Mouse (Mus musculus) MEL (cell line): ENCODE results near the gene Zfp1. TPM values are rescaled to one million over a fixed set of nuclear protein-coding genes. Genes with fewer than 3 reads are reported as not detected.

Experiments used
- DNase-seq: peaks from one replicate; pipeline ENCODE4 v3.0.0; 2011; ENCODE audit warnings: low read depth, low spot score
- H3K27ac ChIP-seq: 2 replicates; pipeline ENCODE4 v1.5.1; 2012; ENCODE audit warnings: low read depth, mild to moderate bottlenecking, control low read depth, low read length, moderate library complexity; ENCODE audit not compliant: control insufficient read depth
- H3K27me3 ChIP-seq, 2 experiments: fragments of 150-350 bp in 1 of 2; sonication (generic) in 1 of 2; 2 replicates each; pipeline ENCODE4 v1.6.1; 2012; ENCODE audit warnings: low read length in 2 of 2, mild to moderate bottlenecking in 2 of 2, improper control_type of control experiment in 1 of 2, moderate library complexity in 1 of 2; ENCODE audit not compliant: insufficient read depth in 2 of 2, control insufficient read depth in 1 of 2
- H3K36me3 ChIP-seq, 2 experiments: 2 replicates each; pipeline ENCODE4 v1.6.1; 2012 to 2014; ENCODE audit warnings: low read length in 2 of 2, improper control_type of control experiment in 1 of 2, inconsistent platforms in 1 of 2, mild to moderate bottlenecking in 1 of 2; ENCODE audit not compliant: insufficient read depth in 2 of 2, control insufficient read depth in 1 of 2
- H3K4me1 ChIP-seq, 2 experiments: fragments of 150-350 bp in 1 of 2; sonication (generic) in 1 of 2; 2 replicates each; pipeline ENCODE4 v1.6.1; 2012; ENCODE audit warnings: low read length in 2 of 2, improper control_type of control experiment in 1 of 2, mild to moderate bottlenecking in 1 of 2; ENCODE audit not compliant: insufficient read depth in 2 of 2, control insufficient read depth in 1 of 2
- H3K4me3 ChIP-seq, 2 experiments: fragments of 150-350 bp in 1 of 2; sonication (generic) in 1 of 2; 2 replicates each; pipeline ENCODE4 v1.5.1; 2012; ENCODE audit warnings: low read depth in 2 of 2, low read length in 2 of 2, mild to moderate bottlenecking in 2 of 2, moderate library complexity in 2 of 2, control low read depth in 1 of 2, improper control_type of control experiment in 1 of 2; ENCODE audit not compliant: control insufficient read depth in 1 of 2, insufficient read depth in 1 of 2
- H3K79me2 ChIP-seq: 2 replicates; pipeline ENCODE4 v1.6.1; 2012; ENCODE audit warnings: mild to moderate bottlenecking, low read length, moderate library complexity; ENCODE audit not compliant: control insufficient read depth, poor library complexity, insufficient read depth
- H3K9ac ChIP-seq: 2 replicates; pipeline ENCODE4 v1.6.1; 2012; ENCODE audit warnings: low read depth, mild to moderate bottlenecking, control low read depth, low read length, moderate library complexity; ENCODE audit not compliant: control insufficient read depth, poor library complexity, severe bottlenecking
- H3K9me3 ChIP-seq: fragments of 150-350 bp; sonication (generic); replicated peaks from 2 replicates; pipeline ENCODE4 v1.6.1; 2012; ENCODE audit warnings: mild to moderate bottlenecking, low read length, improper control_type of control experiment, moderate library complexity; ENCODE audit not compliant: insufficient read depth
- BHLHE40 ChIP-seq: IDR thresholded peaks from 2 replicates; pipeline ENCODE4 v1.6.1; 2012; ENCODE audit warnings: low read depth, mild to moderate bottlenecking, inconsistent platforms, low read length, improper control_type of control experiment, borderline replicate concordance
- CHD1 ChIP-seq: IDR thresholded peaks from 2 replicates; pipeline ENCODE4 v1.6.1; 2012; ENCODE audit warnings: low read depth, mild to moderate bottlenecking, inconsistent platforms, low read length, improper control_type of control experiment
- CTCF ChIP-seq, 3 experiments: IDR thresholded peaks in 2 of 3; conservative IDR thresholded peaks in 1 of 3; 2 replicates each; pipeline ENCODE4 v1.5.1; 2011 to 2012; ENCODE audit warnings: low read length in 3 of 3, low read depth in 2 of 3, mild to moderate bottlenecking in 2 of 3, improper control_type of control experiment in 1 of 3, inconsistent platforms in 1 of 3, mixed read lengths in 1 of 3, moderate library complexity in 1 of 3; ENCODE audit not compliant: control insufficient read depth in 1 of 3, insufficient read depth in 1 of 3, poor library complexity in 1 of 3, severe bottlenecking in 1 of 3
- EP300 ChIP-seq, 2 experiments: IDR thresholded peaks; 2 replicates each; pipeline ENCODE4 v1.6.1; 2011; ENCODE audit warnings: improper control_type of control experiment in 2 of 2, low read length in 2 of 2, low read depth in 1 of 2, mild to moderate bottlenecking in 1 of 2
- HCFC1 ChIP-seq: IDR thresholded peaks from 2 replicates; pipeline ENCODE4 v1.6.1; 2012; ENCODE audit warnings: low read depth, mild to moderate bottlenecking, inconsistent platforms, low read length, improper control_type of control experiment, moderate library complexity
- KAT2A ChIP-seq: conservative IDR thresholded peaks from 2 replicates; pipeline ENCODE4 v1.6.1; 2012; ENCODE audit warnings: low read depth, low read length, improper control_type of control experiment, inconsistent platforms
- MAFK ChIP-seq: IDR thresholded peaks from 2 replicates; pipeline ENCODE4 v1.6.1; 2011; ENCODE audit warnings: low read depth, mild to moderate bottlenecking, low read length, improper control_type of control experiment, borderline replicate concordance
- MAX ChIP-seq: IDR thresholded peaks from 2 replicates; pipeline ENCODE4 v1.6.1; 2011; ENCODE audit warnings: low read length, improper control_type of control experiment
- MEF2A ChIP-seq: IDR thresholded peaks from 2 replicates; pipeline ENCODE4 v1.6.1; 2014; ENCODE audit warnings: low read depth, mild to moderate bottlenecking, inconsistent platforms, low read length, improper control_type of control experiment; ENCODE audit not compliant: poor library complexity, insufficient replicate concordance, severe bottlenecking; ENCODE audit errors: extremely low read depth
- MXI1 ChIP-seq: IDR thresholded peaks from 2 replicates; pipeline ENCODE4 v1.6.1; 2011; ENCODE audit warnings: mild to moderate bottlenecking, low read depth, low read length, improper control_type of control experiment
- MYB ChIP-seq: IDR thresholded peaks from 2 replicates; pipeline ENCODE4 v1.6.1; 2011; ENCODE audit warnings: mild to moderate bottlenecking, low read depth, low read length, improper control_type of control experiment
- POLR2A ChIP-seq, 2 experiments: IDR thresholded peaks; 2 replicates each; pipeline ENCODE4 v1.6.1; 2011 to 2012; ENCODE audit warnings: low read length in 2 of 2, mild to moderate bottlenecking in 2 of 2, control low read depth in 1 of 2, improper control_type of control experiment in 1 of 2, low read depth in 1 of 2, moderate library complexity in 1 of 2; ENCODE audit not compliant: control insufficient read depth in 1 of 2, insufficient read depth in 1 of 2, poor library complexity in 1 of 2
- POLR2AphosphoS2 ChIP-seq: IDR thresholded peaks from 2 replicates; pipeline ENCODE4 v1.6.1; 2011; ENCODE audit warnings: low read length, improper control_type of control experiment
- POLR2AphosphoS5 ChIP-seq: IDR thresholded peaks from 2 replicates; pipeline ENCODE4 v1.6.1; 2012; ENCODE audit warnings: low read depth, borderline replicate concordance, mild to moderate bottlenecking, inconsistent platforms, low read length, moderate library complexity, mixed read lengths
- RAD21 ChIP-seq: IDR thresholded peaks from 2 replicates; pipeline ENCODE4 v1.6.1; 2011; ENCODE audit warnings: mild to moderate bottlenecking, low read depth, low read length, improper control_type of control experiment
- RCOR1 ChIP-seq: IDR thresholded peaks from 2 replicates; pipeline ENCODE4 v1.6.1; 2012; ENCODE audit warnings: low read depth, mild to moderate bottlenecking, inconsistent platforms, low read length, improper control_type of control experiment
- SIN3A ChIP-seq: IDR thresholded peaks from 2 replicates; pipeline ENCODE4 v1.6.1; 2012; ENCODE audit warnings: low read length, improper control_type of control experiment, inconsistent platforms
- SMC3 ChIP-seq: IDR thresholded peaks from 2 replicates; pipeline ENCODE4 v1.6.1; 2011; ENCODE audit warnings: low read depth, low read length, improper control_type of control experiment
- UBTF ChIP-seq: IDR thresholded peaks from 2 replicates; pipeline ENCODE4 v1.6.1; 2012; ENCODE audit warnings: low read depth, mild to moderate bottlenecking, inconsistent platforms, low read length, improper control_type of control experiment, moderate library complexity, borderline replicate concordance; ENCODE audit not compliant: insufficient read depth
- ZC3H11A ChIP-seq: IDR thresholded peaks from 2 replicates; pipeline ENCODE4 v1.6.1; 2012; ENCODE audit warnings: low read depth, mild to moderate bottlenecking, inconsistent platforms, low read length, improper control_type of control experiment
- ZMIZ1 ChIP-seq: IDR thresholded peaks from 2 replicates; pipeline ENCODE4 v1.6.1; 2012; ENCODE audit warnings: low read depth, mild to moderate bottlenecking, inconsistent platforms, low read length, improper control_type of control experiment, moderate library complexity
- ZNF384 ChIP-seq: IDR thresholded peaks from 2 replicates; pipeline ENCODE4 v1.6.1; 2012; ENCODE audit warnings: low read depth, mild to moderate bottlenecking, inconsistent platforms, low read length, improper control_type of control experiment
- polyA plus RNA-seq, 2 experiments: library from polyadenylated mRNA; stranded (reverse) in 1 of 2; unstranded in 1 of 2; fragments of >175 nt in 1 of 2; fragments of >200 nt in 1 of 2; gene quantifications; 2 replicates each; pipeline versions ENCODE4 v1.2.1 to v1.2.4; 2012; ENCODE audit warnings: low replicate concordance in 2 of 2, low read depth in 1 of 2; ENCODE audit not compliant: insufficient read length in 2 of 2, insufficient read depth in 1 of 2, missing spikeins in 1 of 2
- total RNA-seq: library from RNA; depleted of rRNA; stranded (reverse); fragments of 300-350 nt; gene quantifications from 2 replicates; pipeline ENCODE4 v1.2.3, GENCODE M21; 2012

Gene Zfp1
- total and polyA plus RNA-seq, 3 experiments, result 12.2 to 12.4 TPM; not detected in 1

GRCm38 (mm10) chr8:111624853-111625221, 18.4 kb upstream of the Zfp1 start:
- H3K4me1 ChIP-seq, result no peaks in the 10 kb centered on the region
- H3K36me3 ChIP-seq, result no peaks in the 10 kb centered on the region
- no peak overlapping the region for H3K27ac ChIP-seq
- H3K9me3 ChIP-seq, result no peaks in the 10 kb centered on the region
- H3K27me3 ChIP-seq, result no peaks in the 10 kb centered on the region
- no peak overlapping the region for H3K9ac ChIP-seq
- TF ChIP-seq RCOR1 (no peak), POLR2A (IDR thresholded peaks at IDR 0.05; ENCODE audit: control insufficient read depth in 1 of 2, insufficient read depth in 1 of 2, low read depth in 1 of 2, low read length in 2 of 2, poor library complexity in 1 of 2) (no peak), MXI1 (no peak), KAT2A (no peak), MYB (no peak), ZC3H11A (no peak), MAFK (no peak), MAX (no peak), SMC3 (no peak), POLR2AphosphoS5 (no peak), CTCF (IDR thresholded peaks at IDR 0.05 in 2 of 3, conservative IDR thresholded peaks at IDR 0.05 in 1 of 3; ENCODE audit: control insufficient read depth in 1 of 3, insufficient read depth in 1 of 3, low read depth in 2 of 3, low read length in 3 of 3, poor library complexity in 1 of 3, severe bottlenecking in 1 of 3) (no peak), MEF2A (no peak), SIN3A (no peak), CHD1 (no peak), BHLHE40 (no peak), UBTF (no peak), ZMIZ1 (no peak), POLR2AphosphoS2 (no peak), EP300 (IDR thresholded peaks at IDR 0.05; ENCODE audit: low read depth in 1 of 2, low read length in 2 of 2) (no peak)
- DNase-seq, result no peak
- H3K79me2 ChIP-seq, result no peaks in the 10 kb centered on the region
- H3K4me3 ChIP-seq, result no peak overlapping the region

GRCm38 (mm10) chr8:111625694-111626527, 17.3 kb upstream of the Zfp1 start:
- TF ChIP-seq KAT2A (no peak), POLR2AphosphoS5 (no peak), SMC3 (peak; percentile 97), ZNF384 (peak; percentile 53), RAD21 (peak; percentile 97), ZC3H11A (peak; percentile 98), SIN3A (peak; percentile 27; the same call in 1 of the 2 replicates), CTCF (IDR thresholded peaks at IDR 0.05 in 2 of 3, conservative IDR thresholded peaks at IDR 0.05 in 1 of 3; ENCODE audit: control insufficient read depth in 1 of 3, insufficient read depth in 1 of 3, low read depth in 2 of 3, low read length in 3 of 3, poor library complexity in 1 of 3, severe bottlenecking in 1 of 3) (peak; percentile 87 to 99 (median 95)), HCFC1 (0 out of 2 replicates have a peak, but pooled peaks have one; percentile 30)
- Histone ChIP-seq H3K9ac (no peak overlapping the region), H3K36me3 (no peaks in the 10 kb centered on the region), H3K79me2 (no peaks in the 10 kb centered on the region), H3K4me3 (no peak overlapping the region), H3K27ac (no peak overlapping the region), H3K4me1 (no peaks in the 10 kb centered on the region), H3K27me3 (no peaks in the 10 kb centered on the region), H3K9me3 (no peaks in the 10 kb centered on the region)
- DNase-seq, result peak; percentile 80
